Mouse (Mus musculus) mature B cell (primary cell): ENCODE results near the gene Tm4sf20.

Experiments
- in situ Hi-C: fragments of 300-500 bp; cut with MboI; formaldehyde crosslinking; loops from 2 replicates; pipeline ENCODE4 v1.14.3; 2019

Tm4sf20 gene

DNA sequence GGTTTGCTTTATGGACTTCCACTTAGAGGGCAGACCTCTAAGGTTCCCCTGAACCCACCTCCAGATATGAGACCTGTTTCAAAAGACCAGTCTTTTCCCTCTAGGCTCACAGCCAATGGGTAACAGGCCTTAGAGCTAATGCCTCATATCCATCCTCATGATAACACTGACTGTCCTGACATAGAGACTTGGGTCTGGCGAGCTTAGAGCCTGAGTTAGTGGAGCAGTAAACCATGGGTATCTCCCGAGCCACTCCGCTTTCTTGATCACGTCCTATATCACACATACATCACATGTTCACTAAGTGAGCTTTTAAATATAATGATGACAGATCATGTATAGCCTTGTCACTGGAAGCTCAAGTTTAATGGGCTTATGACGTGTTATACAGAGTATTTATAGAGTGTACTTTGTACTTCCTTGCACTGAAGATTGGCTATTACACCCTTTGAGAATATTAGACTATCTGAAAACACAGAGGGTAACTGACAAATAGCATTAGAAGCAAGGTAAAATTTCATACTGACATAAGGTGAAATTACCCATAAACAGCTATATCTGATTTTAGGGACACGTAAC is 11.2 kb upstream of the Tm4sf20 start:
- in situ Hi-C loops, result no loop called here

DNA sequence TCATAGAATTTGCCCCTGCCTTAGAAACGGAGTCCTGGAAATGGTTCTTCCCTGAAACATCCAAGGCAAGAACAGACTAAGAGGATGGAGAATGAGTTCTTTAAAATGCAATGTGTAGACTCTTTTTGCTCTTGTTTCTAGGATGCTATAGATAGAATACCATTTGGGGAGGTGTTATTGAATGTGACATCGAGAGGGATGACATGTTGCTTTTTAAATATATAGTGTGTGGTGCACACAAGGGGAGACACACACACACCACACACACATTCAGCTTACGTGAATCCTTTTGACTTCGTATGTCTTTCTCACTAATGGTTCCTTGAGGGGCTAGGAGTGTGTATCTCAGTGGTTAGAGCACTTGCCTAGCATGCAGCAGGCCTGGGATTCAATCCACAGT is 7.0 kb upstream of the Tm4sf20 start:
- in situ Hi-C loops, result no loop called here

DNA sequence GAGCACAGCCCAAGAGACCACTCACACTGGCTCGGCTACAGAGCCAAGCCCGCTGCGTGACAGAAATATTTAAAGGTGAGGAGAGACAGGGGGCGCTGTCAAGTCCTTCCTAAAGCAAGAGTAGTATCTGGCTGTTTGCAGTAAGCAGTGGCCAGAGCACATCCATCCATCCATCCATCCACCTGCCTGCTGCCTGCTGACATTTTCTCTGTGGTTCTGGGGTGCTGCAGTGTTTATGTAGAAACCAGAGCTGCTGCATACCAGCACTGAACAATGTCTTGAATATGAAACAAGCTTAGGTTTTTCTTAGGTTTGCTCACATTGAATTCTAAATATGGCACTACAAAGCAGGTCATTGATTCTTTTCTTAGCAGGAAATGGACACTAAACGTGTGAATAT is 4.9 kb upstream of the Tm4sf20 start:
- in situ Hi-C loops, result no loop called here

DNA sequence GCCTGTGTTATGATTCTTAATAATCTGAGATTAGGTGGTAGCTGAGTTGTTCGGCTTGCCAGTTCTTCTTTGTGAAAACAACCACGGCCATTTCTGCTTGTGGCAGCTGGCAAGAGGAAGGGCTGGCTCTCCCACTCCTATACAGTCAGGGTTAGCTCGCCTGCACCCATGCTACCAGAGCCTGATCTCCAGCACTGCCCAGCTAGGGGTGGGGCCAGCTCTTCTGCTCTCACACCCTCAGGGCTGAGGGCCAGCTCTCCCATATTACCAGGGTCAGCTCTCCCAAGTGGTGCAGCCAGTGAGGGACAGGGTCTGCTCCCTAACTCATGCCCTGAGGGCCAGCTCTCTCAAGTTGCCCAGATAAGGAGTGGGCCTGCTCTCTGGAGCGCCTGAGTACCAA is 4.2 kb upstream of the Tm4sf20 start:
- in situ Hi-C loops, result no loop called here

DNA sequence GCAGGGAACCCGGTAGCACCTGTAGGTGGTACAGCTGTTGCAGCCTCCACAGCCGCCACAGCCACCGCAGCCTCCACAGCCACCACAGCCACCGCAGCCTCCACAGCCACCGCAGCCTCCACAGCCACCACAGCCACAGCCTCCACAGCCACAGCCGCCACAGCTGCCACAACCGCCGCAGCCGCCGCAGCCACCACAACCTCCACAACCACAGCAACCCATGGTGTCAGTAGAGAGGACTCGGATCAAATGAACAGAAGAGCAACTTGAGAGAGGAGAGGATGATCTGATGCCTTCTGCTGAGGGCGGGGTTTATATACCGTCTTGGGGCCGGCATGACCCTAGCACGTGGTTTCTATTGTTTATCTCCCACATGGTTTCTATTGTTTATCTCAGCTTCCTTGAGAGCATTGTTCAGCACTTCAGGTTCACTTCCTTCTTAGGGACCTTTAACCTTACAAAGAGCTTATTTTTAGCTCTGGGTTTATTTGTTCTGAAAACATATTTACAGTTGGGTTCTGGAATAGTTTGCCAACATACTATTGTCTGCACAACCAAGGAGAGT is 2.8 kb upstream of the Tm4sf20 start, which contains the start of gene Gm47791:
TSS of gene Gm47791 (minus strand) at position 222 of the 565 bp plus-strand sequence.
- in situ Hi-C loops, result no loop called here

DNA sequence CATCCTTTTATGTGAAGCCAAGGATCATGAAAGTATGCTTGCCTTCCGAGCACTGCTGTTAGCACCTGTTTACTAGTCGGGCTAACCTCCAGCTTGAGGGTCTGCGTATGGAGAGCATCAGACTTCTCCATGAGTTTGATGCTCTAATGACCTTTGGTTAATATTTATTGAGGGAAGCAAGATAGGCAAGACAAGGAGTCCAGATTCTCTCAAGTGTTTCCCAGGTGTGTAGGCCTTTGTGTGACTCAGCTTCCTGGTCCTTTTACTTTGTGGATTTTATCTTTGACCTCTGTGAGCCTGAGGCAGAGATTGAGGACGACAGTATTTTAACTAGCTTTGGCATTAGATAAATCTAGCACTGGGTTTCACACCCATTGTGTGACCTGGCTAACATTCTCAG is 1.6 kb downstream of the Tm4sf20 start:
- in situ Hi-C loops, result no loop called here

DNA sequence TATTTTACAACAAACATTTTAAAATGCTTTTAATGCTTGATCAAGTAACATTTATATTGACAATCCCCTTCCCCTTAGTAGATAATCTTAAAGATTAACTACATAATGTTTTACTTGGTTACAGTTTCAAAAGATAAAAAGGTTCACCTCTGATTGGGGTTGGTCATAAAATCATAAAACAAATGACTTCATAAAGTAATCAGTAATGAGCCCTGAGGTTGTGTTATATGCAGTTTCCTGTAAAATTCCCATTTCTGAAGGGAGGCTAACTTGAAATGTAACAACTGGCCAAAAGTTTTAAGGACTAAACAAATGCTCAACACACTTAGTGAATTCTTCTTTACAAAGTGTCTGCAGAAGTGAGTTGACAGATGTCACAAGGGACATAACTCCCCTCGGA is 2.0 kb downstream of the Tm4sf20 start:
- in situ Hi-C loops, result no loop called here

DNA sequence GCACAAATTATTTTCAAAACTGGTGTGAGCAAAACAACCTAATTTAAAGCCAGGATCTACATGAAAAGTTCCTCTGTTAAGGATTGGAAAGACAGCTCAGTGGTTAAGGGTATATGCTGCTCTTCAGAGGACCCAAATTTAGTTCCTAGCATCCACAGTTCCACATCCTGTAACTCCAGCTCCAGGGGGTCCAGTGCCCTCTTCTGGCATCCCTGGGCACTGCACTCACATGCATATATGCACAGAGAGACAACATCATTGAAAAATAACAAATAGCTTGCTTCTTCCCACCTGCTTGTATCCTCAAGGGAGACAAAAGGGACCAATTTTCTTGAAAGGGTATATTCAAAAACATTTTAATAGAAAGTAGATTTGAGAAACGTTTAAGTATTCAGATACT is 6.0 kb downstream of the Tm4sf20 start:
- in situ Hi-C loops, result no loop called here

DNA sequence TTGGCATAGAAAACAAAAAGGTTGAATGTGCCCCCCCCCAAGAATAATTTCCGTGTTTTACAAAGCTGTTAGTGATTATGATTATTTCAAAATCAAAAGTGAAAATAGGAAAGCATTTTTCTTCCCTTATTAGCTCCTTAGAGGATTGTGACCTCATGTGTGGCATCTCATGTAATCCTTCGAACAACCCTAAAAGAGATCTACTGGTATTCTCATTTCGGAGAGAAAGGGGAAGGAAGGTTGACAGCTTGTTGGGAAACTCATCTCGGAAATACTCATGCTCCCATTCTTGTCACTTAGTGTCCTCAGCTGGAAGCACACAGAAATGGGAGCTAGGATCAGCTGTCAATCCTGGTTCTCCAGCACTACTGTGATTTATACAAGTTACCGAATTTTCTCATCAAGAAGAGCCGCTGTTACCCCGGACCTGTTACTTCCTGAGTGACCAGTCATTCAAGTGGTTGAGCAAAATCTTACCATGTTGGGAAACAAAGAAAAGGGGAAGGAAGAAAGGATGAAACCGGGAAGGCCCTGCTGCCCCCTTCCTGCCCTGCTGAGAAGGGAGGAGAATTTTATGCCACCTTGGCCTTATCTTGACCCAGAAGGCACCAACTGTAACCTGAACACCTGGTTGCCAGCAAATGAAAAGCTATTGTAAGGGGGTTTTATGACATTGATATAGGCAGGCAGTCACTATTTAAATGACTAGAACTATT is 6.6 kb downstream of the Tm4sf20 start:
- in situ Hi-C loops, result no loop called here

DNA sequence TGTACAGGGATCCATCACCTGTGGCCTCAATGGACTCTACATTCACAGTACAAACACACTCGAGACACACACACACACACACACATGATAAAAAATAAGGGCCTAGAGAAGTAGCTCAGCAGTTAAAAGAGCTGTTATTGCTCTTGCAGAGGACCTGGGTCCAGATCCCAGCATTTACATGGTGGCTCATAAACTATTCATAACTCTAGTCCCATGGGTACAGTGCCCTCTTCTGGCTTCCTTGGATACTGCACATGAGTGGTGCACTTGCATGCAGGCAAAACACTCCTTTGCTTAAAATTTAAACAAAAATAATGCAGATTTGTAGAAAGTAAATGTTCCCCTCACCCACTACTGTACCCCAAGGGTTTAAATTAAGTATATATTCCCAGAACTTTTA is 8.7 kb downstream of the Tm4sf20 start:
- in situ Hi-C loops, result no loop called here

DNA sequence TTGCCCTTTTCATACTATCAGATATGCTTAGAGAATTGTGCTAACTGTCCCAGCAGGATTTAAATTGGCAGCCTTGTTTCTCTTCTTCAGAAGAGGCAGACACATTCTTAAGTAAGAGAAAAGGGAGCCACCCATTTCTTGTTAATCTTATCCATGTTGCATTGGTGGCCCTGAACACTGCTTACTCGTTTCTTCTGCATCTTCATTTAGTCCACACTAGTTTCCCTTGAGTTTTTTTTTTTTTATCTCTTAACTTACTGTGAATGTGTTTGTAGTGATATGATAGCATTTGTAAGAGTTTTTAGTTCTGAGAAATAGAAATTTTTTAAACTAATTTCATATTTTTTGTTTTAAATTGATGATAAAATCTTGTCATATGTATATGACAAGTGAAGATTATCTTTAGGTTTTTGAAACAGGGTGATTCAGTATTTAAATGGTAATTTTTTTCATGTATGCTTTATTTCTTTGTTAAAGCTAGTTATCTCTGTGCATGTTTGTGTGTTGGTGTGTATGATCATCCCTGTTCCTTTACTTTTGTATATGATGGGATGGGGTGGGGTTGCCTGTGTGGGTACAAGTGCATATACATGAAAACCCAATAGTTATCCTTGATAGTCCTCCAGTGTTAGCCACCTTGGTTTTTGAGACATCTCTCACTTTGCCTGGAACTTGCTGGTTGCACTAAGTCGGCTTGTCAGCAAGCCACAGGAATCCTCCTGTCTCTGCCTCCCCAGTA is 20.4 kb downstream of the Tm4sf20 start:
- in situ Hi-C loops, result no loop called here

DNA sequence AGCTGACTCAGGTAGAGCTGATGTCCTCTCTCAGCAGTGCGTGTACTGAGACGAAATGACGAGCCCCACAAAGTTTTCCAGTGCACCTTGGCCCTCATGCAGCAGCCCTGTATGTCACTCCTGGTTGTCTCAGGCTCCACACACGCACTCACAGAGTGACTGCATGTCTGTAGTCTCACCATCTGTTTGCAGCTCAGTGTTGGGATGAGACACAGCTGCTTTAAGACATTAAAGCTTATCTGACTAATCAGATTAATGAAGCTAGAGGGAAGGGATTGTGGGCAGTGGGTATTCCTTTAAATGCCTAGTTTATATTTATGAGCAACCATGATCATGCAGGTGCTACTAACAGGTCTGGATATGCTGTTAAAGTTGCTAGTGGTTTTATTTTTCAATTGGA is 21.9 kb downstream of the Tm4sf20 start:
- in situ Hi-C loops, result no loop called here

DNA sequence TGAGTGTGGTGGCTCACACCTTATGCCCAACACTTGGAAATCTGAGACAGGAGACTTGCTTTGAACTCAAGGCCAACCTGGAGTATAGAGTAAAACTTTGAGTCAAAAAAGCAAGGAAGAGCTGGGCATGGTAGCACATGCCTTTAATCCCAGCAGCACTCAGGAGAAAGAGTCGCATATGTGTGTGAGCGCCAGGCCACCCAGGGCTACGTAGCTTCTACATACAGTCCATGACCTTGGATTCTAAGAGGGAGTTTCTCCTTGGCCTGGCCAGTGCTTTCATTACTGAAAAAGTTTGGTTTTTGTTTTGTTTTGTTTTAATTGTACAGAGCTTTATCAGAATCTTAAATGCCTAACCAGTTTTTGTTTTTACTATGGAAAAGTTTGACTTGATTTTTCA is 24.3 kb downstream of the Tm4sf20 start:
- in situ Hi-C loops, result no loop called here

DNA sequence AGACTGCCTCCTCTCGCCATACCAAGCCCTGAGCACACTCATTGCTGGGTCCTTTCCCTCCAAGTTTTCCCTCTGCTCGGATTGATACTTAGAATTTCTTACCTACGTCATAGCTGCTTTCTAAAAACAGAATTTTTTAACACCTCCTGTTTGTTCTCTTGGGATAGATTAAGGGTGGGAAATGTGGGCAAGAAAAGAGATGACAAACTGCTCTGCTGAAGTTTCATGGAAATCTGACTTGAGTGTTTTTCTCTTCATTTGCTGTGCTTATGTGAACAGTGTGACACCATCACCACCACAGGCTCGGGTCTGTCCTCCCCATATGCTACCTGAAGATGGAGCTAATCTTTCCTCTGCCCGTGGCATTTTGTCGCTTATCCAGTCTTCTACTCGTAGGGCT is 26.7 kb downstream of the Tm4sf20 start:
- in situ Hi-C loops, result no loop called here

DNA sequence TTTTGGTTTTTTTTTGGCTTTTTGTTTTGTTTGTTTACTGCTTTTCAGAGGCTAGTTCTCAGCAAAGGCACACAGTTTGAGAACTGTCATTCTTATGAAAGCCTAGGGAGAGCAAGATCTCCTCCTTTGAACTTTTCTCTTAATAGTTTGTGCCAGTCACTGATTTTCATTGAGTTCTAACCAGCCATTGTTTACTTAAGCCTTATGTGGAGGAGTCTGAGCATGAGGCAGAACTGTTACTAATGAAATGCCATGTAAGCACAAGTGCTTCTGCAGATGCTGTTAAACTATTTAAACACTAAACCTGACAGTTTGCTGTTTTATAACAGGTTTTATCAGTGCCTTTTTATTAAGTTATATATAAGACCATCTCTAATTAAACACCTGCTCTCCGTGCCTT is 30.2 kb downstream of the Tm4sf20 start:
- in situ Hi-C loops, result no loop called here

DNA sequence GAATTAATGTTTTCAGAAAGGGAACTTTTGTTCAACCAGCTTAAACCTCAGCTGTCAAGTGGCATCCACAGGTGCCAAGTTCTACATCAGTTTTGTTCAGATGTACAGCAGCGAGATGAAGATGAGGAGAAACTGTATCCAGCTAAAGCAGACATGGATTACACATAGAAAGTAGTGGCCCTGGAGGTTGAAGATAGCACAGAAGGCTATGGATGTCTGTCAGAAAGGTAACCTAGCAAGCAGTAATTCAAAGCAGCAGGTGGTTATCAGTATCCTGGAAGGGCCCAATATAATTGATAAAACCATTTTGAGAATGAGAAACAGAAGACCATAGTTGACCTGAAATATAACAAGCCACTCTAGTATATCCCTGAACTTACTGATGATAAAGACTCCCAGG is 34.9 kb downstream of the Tm4sf20 start:
- in situ Hi-C loops, result no loop called here

DNA sequence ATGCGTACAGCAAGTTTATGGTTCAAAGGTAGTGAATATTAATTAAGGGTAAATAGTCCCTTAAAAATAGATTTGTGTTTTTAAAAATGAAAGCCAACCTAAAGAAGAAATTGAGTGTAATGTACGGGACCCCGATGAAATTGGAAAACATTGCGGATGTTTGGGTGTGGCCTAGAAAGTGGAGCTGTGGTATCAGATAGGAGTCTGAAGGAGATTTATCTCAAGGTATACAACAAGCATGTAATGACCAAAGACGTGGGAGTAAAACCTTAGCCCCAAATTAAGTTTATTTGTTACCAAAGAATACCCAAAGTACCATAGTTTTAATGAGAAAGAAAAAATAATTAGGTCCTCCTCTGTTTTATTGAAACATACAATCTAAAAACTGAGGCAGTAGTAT is 41.8 kb downstream of the Tm4sf20 start:
- in situ Hi-C loops, result no loop called here

DNA sequence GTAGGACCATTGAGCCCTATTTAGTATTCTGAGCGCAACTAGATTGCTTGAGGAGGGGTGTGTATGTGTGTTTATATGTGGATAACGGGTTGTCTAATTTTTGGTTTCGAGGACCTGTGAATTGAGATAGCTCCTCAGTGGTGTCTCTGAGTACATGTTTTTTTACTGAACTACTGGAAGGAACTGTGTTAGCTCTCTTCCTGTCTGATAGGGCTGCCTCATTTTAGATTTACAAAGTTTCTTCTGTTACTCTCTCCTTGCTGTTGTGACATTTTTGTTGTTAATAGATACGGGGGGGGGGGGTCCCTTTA is 42.4 kb downstream of the Tm4sf20 start:
- in situ Hi-C loops, result no loop called here

DNA sequence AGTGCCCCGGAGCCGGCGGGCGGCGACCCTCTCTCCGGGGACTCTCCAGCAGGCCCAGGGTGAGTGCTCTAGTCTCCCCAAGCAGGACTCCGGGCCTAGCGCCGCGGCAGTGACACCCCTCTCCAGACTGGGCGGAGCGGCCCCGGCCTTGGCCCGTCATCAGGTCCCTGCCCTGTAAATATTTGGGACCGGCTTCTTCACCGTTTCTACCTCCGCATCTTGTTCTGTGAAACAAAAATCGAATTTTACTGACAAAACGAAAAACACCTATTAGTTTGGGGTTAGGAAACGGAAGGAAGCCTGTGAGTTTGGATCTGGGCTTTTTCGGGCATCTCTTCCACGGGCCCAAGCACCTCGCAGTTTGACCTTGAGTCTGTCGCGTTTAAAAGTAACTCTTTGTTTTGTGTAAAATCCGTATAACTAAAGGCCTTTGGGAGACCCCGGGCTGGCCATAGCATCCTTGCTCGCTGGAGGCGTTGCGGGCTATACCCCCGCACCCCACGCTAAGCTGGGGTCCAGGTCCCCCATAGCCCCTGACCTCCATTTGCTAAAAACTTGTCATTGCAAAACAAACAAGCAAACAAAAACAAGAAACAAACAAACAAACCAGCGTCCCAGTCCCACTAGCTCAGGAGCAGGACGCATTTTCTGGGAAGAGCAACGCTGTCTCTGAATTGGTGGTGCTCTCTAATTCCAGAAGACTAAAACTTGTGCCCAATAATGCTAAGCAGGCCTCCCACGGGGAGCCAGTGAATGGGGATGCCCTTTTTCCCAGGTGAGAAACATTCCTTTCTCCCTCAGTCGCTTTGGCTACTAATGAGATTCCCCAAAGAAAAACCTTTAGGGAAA is 43.0 kb downstream of the Tm4sf20 start:
- in situ Hi-C loops, result no loop called here

DNA sequence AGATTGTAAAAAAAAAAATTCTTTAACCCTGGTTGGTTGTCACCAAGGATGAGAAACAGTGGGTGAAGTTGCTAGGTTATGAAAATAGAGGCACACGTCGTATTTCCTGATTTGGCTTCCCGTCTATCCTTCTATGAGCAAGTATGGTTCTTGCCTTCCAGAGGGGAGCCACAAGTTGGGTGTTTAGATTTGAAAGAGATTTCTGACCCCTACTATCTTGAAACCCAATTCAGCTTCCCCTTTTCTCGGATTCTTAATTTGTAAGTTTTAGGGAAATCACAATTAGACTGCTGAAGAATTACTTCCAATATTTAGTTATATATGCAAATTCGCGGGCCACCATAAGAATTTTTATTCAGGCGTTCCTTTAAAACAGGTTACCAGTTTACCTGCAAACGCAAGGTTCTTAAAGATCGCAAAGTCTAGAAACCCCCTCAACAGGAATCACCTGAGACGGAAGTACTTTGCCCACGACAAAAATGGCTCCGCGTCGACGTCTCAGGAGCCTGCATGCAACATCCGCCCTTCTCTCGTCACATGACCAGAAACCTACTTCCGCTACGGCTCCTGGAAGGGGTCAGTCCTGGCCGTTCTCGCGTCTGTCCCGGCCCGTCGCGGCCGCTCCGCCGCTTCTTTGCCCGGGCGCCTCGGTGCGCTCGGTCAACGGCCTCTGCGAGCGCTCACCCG is 43.8 kb downstream of the Tm4sf20 start, which contains the start of gene Mff:
TSS of gene Mff (plus strand) at position 552 of the 687 bp plus-strand sequence.
- in situ Hi-C loops, result no loop called here

DNA sequence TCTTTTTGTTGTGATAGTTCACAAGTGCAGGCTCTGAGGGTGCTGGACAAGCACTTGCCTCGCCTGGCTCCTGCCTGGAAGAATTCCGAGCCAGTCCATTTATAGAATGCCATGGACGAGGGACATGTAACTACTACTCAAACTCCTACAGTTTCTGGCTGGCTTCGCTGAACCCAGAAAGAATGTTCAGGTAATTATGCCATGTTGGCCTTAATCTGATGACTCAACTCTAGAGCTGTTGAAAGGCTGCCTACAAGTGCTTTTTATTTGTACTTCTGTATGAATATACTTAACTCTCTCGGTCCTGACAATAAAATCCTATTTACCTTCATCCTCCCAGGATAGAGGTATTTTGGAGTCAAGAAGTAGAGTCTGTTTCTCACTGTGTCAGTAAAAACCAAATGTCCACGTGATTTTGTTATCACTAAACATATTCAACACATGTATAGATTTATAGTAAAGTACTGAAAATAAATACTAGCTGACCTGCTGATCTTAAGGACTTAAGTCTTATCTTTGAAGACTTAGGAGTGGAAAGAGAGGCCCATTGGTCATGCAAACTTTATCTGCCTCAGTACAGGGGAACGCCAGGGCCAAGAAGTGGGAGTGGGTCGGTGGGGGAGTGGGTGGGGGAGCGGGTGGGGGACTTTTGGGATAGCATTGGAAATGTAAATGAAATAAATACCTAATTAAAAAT is 50.3 kb downstream of the Tm4sf20 start:
- in situ Hi-C loops, result no loop called here
